Mouse (Mus musculus) E14TG2a.4 (cell line): ENCODE measurements around the gene St6galnac3.

Experiments
- H3K27me3 ChIP-seq: 2 replicates; pipeline ENCODE4 v1.6.1; 2014; ENCODE audit warnings: low read length, control low read depth; ENCODE audit not compliant: insufficient read depth
- H3K36me3 ChIP-seq: 2 replicates; pipeline ENCODE4 v1.6.1; 2014; ENCODE audit warnings: low read length, control low read depth; ENCODE audit not compliant: insufficient read depth
- H3K4me1 ChIP-seq: replicated peaks from 2 replicates; pipeline ENCODE4 v1.6.1; 2014; ENCODE audit warnings: low read depth, low read length, control low read depth
- H3K4me3 ChIP-seq: replicated peaks from 2 replicates; pipeline ENCODE4 v1.5.1; 2014; ENCODE audit warnings: mild to moderate bottlenecking, low read length
- H3K9me3 ChIP-seq: 2 replicates; pipeline ENCODE4 v1.6.1; 2014; ENCODE audit warnings: low read length, control low read depth
- CTCF ChIP-seq: conservative IDR thresholded peaks from 2 replicates; pipeline ENCODE4 v1.5.1; 2014; ENCODE audit warnings: low read length
- NANOG ChIP-seq: IDR thresholded peaks from 2 replicates; pipeline ENCODE4 v1.6.1; 2014; ENCODE audit warnings: borderline replicate concordance, low read length, mixed read lengths
- POU5F1 ChIP-seq: IDR thresholded peaks from 2 replicates; pipeline ENCODE4 v1.6.1; 2014; ENCODE audit warnings: low read length, borderline replicate concordance

The St6galnac3 gene

GRCm38 (mm10) chr3:153432053-153432816 is 292.7 kb downstream of the St6galnac3 start:
- H3K4me3 ChIP-seq: no peak overlapping the region
- TF ChIP-seq NANOG (no peak), POU5F1 (no peak)
- H3K36me3 ChIP-seq: no peaks in the 10 kb centered on the region
- no peaks in the 10 kb centered on the region for H3K27me3 ChIP-seq
- H3K9me3 ChIP-seq: no peaks in the 10 kb centered on the region
- H3K4me1 ChIP-seq: no peaks in the 10 kb centered on the region

DNA sequence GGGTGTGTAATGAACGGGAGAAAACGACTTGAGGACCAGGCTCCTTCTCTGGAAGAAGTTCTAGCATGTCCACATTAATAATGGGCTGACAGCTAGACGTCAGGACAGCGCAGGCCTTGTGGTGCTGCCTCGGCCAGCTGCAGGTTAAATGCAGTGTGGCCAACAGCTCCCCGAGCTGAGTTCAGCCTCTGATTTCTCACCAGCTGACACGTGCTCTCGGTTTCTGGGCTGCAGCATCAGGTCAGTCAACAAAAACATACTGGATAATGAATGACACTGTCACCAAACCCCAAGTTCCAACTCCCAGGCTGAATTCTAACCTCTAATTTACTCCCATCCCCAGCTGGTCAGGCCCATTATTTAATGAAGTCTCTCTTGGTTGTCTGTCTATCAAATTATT is 295.1 kb downstream of the St6galnac3 start:
- H3K27me3 ChIP-seq: no peaks in the 10 kb centered on the region
- H3K36me3 ChIP-seq: no peaks in the 10 kb centered on the region
- H3K4me3 ChIP-seq: no peak overlapping the region
- H3K4me1 ChIP-seq: no peaks in the 10 kb centered on the region
- no peaks in the 10 kb centered on the region for H3K9me3 ChIP-seq
- TF ChIP-seq NANOG (no peak), CTCF (no peak), POU5F1 (no peak)

GRCm38 (mm10) chr3:153421918-153422290 is 303.1 kb downstream of the St6galnac3 start:
- no peaks in the 10 kb centered on the region; the same call in 1 of the 2 replicates for H3K27me3 ChIP-seq
- TF ChIP-seq NANOG (no peak), POU5F1 (no peak), CTCF (no peak)
- no peaks in the 10 kb centered on the region for H3K36me3 ChIP-seq
- no peak overlapping the region for H3K4me3 ChIP-seq
- no peaks in the 10 kb centered on the region for H3K9me3 ChIP-seq
- H3K4me1 ChIP-seq: peaks cover 5% of the 10 kb centered on the region; the same call in 1 of the 2 replicates

- Histone ChIP-seq H3K9me3 (no peaks in the 10 kb centered on the region), H3K36me3 (no peaks in the 10 kb centered on the region), H3K27me3 (no peaks in the 10 kb centered on the region; the same call in 1 of the 2 replicates), H3K4me1 (peaks cover 5% of the 10 kb centered on the region; the same call in 1 of the 2 replicates), H3K4me3 (no peak overlapping the region)
- TF ChIP-seq NANOG: no peak
- TF ChIP-seq CTCF: no peak
- no peak for TF ChIP-seq POU5F1
Observed at GRCm38 (mm10) chr3:153421060-153421917, 303.7 kb downstream of the St6galnac3 start.

- Histone ChIP-seq H3K4me3 (no peak overlapping the region), H3K36me3 (no peaks in the 10 kb centered on the region), H3K9me3 (no peaks in the 10 kb centered on the region), H3K4me1 (peaks cover 5% of the 10 kb centered on the region; the same call in 1 of the 2 replicates), H3K27me3 (no peaks in the 10 kb centered on the region; the same call in 1 of the 2 replicates)
- TF ChIP-seq POU5F1 (no peak), NANOG (no peak), CTCF (no peak)
Observed at GRCm38 (mm10) chr3:153419331-153419730, 305.6 kb downstream of the St6galnac3 start.

GRCm38 (mm10) chr3:153417001-153417400 is 308.0 kb downstream of the St6galnac3 start:
- H3K4me3 ChIP-seq: no peak overlapping the region
- peaks cover 5% of the 10 kb centered on the region; the same call in 1 of the 2 replicates for H3K4me1 ChIP-seq
- no peak for TF ChIP-seq NANOG
- no peak for TF ChIP-seq POU5F1
- no peak for TF ChIP-seq CTCF
- H3K27me3 ChIP-seq: no peaks in the 10 kb centered on the region
- H3K36me3 ChIP-seq: no peaks in the 10 kb centered on the region
- H3K9me3 ChIP-seq: no peaks in the 10 kb centered on the region

DNA sequence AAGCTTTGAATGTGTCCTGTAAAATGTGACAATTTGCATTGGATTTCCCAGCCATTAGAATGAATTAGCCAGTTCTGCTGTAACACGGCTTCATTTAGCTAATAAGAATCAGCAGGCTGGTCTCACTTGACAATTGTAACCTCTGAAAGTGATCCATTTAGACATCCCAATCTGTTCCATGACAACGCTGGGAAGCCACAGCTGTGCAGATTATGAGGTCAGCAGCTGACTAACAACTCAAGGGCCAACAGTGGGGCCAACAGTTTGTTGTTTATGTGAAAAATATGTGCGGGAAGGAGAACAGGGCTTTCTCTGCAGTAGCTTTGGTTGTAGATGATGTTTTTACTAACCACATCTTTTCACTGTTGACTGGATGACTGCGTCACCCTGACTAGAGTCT is 308.6 kb downstream of the St6galnac3 start:
- Histone ChIP-seq H3K4me1 (peaks cover 5% of the 10 kb centered on the region; the same call in 1 of the 2 replicates), H3K9me3 (no peaks in the 10 kb centered on the region), H3K36me3 (no peaks in the 10 kb centered on the region), H3K27me3 (no peaks in the 10 kb centered on the region), H3K4me3 (no peak overlapping the region)
- TF ChIP-seq POU5F1 (no peak), NANOG (no peak), CTCF (no peak)

DNA sequence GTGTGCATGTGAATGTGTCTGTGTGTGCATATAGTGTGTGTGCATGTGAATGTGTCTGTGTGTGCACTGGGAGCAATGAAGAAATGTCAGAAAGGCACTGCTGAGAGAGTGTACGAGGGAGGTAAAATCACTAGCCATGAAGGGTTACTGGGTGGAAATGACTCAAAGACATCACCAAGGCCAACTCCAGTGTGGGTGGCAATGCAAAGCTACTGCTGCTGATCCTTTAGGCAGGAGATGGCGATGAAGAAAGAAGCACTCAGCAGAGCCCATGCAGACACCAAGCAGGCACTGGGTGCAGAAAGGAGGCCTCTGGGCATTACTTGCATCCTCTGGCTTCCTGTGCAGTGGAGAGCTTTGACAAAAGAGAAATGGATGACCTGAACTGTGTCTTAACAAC is 310.8 kb downstream of the St6galnac3 start:
- Histone ChIP-seq H3K4me3 (no peak overlapping the region), H3K36me3 (no peaks in the 10 kb centered on the region), H3K9me3 (no peaks in the 10 kb centered on the region), H3K4me1 (no peaks in the 10 kb centered on the region), H3K27me3 (no peaks in the 10 kb centered on the region)
- no peak for TF ChIP-seq POU5F1
- no peak for TF ChIP-seq NANOG
- no peak for TF ChIP-seq CTCF
